Mouse (Mus musculus) layer of hippocampus, adult 9-10 months (tissue): Measurements from ENCODE around the gene Phyh.
A peak's percentile ranks its signal among the peaks of the same experiment; 100 is the strongest.

Source experiments
- DNase-seq: peaks from one replicate; pipeline ENCODE4 v3.0.0; 2022; ENCODE audit warnings: low spot score

Gene Phyh

GRCm38 (mm10) chr2:4918860-4919739 is at the start of gene Phyh:
Gene Phyh, plus strand, starts transcription at chr2:4919019.
- DNase-seq = peak; percentile 59

GRCm38 (mm10) chr2:4872740-4873139 is 46.1 kb upstream of the Phyh start:
- no peak for DNase-seq

- no peak for DNase-seq
Observed at GRCm38 (mm10) chr2:4873331-4873730, 45.5 kb upstream of the Phyh start.

- no peak for DNase-seq
Observed at GRCm38 (mm10) chr2:4875090-4875489, 43.7 kb upstream of the Phyh start.

- DNase-seq = no peak
Observed at GRCm38 (mm10) chr2:4876131-4876530, 42.7 kb upstream of the Phyh start.

GRCm38 (mm10) chr2:4880737-4881349 is 38.0 kb upstream of the Phyh start:
- no peak for DNase-seq

- DNase-seq = peak; percentile 33
Observed at GRCm38 (mm10) chr2:4881350-4882248, 37.2 kb upstream of the Phyh start, which contains the start of gene Sephs1. Gene Sephs1, plus strand, starts transcription at chr2:4881564.

- peak; percentile 33 for DNase-seq
Observed at GRCm38 (mm10) chr2:4882249-4882791, 36.5 kb upstream of the Phyh start.

GRCm38 (mm10) chr2:4883009-4883704 is 35.7 kb upstream of the Phyh start:
- no peak for DNase-seq

- DNase-seq = no peak
Observed at GRCm38 (mm10) chr2:4886896-4887295, 31.9 kb upstream of the Phyh start.

- no peak for DNase-seq
Observed at GRCm38 (mm10) chr2:4895598-4895997, 23.2 kb upstream of the Phyh start.

GRCm38 (mm10) chr2:4896970-4897369 is 21.8 kb upstream of the Phyh start:
- DNase-seq = no peak

GRCm38 (mm10) chr2:4900624-4901023 is 18.2 kb upstream of the Phyh start:
- no peak for DNase-seq

GRCm38 (mm10) chr2:4902346-4902745 is 16.5 kb upstream of the Phyh start:
- DNase-seq = no peak

- no peak for DNase-seq
Observed at GRCm38 (mm10) chr2:4907120-4907519, 11.7 kb upstream of the Phyh start.

GRCm38 (mm10) chr2:4907916-4908315 is 10.9 kb upstream of the Phyh start:
- DNase-seq = no peak

- no peak for DNase-seq
Observed at GRCm38 (mm10) chr2:4908771-4909315, 10.0 kb upstream of the Phyh start.

GRCm38 (mm10) chr2:4909909-4910308 is 8.9 kb upstream of the Phyh start:
- DNase-seq = no peak

GRCm38 (mm10) chr2:4910521-4910920 is 8.3 kb upstream of the Phyh start:
- no peak for DNase-seq

GRCm38 (mm10) chr2:4913949-4914348 is 4.9 kb upstream of the Phyh start:
- DNase-seq = no peak

- DNase-seq = no peak
Observed at GRCm38 (mm10) chr2:4916037-4916436, 2.8 kb upstream of the Phyh start.
